Mouse (Mus musculus) erythroblast, embryonic 14.5 days (primary cell): Measurements from ENCODE around the gene Scn10a.

Experiments used
- GATA1 ChIP-seq: IDR thresholded peaks from 2 replicates; pipeline ENCODE4 v1.6.1; 2012; ENCODE audit warnings: low read length, inconsistent platforms, mixed read lengths
- TAL1 ChIP-seq: IDR thresholded peaks from 3 replicates; pipeline ENCODE4 v1.6.1; 2012; ENCODE audit warnings: low read length, inconsistent platforms, mixed read lengths

GRCm38 (mm10) chr9:119627227-119627626 lies 91.9 kb downstream of the Scn10a start:
- TF ChIP-seq TAL1 (no peak), GATA1 (no peak)
